Mouse (Mus musculus): ENCODE measurements at regions not wholly inside any gene's neighbourhood (a gene's known extent, or its start where the extent isn't known, plus 50 kb on each side); places are given as distances from the start of the nearest gene placed in this dataset.

DNA sequence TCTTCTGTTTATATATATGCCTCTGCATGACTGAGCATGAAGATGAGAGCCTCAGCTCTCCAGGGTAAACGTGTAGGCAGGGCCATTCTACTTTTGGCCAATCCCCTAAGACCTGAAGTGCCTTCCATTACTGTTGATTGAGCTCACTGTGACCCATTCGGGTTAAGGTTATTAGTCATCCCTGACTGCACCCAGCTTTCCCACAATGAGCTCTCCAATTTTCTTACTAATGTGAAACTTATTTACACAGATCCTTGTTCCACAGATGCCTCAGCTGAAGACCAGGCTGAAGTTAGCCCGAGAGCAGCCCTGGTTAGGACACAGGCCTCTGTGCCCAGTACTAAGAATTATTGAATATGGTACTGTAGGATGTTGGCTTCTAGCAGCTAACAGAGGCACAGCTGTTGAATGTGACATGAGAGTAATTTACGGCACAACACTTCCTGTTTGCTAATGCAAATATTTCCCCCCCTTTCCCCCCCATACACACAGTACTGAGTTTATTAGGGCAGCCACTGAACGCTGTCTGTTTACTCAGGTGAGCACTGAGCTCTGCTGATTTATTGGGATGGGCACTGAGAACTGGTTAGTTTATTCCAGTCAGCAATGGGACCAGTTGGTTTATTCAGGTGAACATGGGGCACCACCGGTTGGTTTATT is 141.2 kb upstream of the Dcn start:
- DNase-seq (ENCODE audit: low read depth in 1 of 2, low spot score in 2 of 2), result no peak
- Histone ChIP-seq H3K4me3 (ENCODE audit: extremely low read depth, insufficient read depth, insufficient read length) (no peak overlapping the region), H3K27ac (ENCODE audit: insufficient read depth, low read length) (peak overlapping the region; percentile 28; the same call in 1 of the 2 replicates), H3K27me3 (ENCODE audit: control insufficient read depth, insufficient read depth, low read length) (no peaks in the 10 kb centered on the region), H3K36me3 (ENCODE audit: control insufficient read depth, insufficient read depth, low read length) (no peaks in the 10 kb centered on the region), H3K4me1 (ENCODE audit: control insufficient read depth, insufficient read depth, insufficient read length) (peaks cover 13% of the 10 kb centered on the region; the same call in 1 of the 2 replicates)
- TF ChIP-seq POLR2A (IDR thresholded peaks at IDR 0.05; ENCODE audit: low read depth, low read length), result no peak
- TF ChIP-seq CTCF (IDR thresholded peaks at IDR 0.05; ENCODE audit: extremely low read depth, insufficient read depth, insufficient read length, insufficient replicate concordance), result no peak
- 58% methylated on average over 6 of the region's 6 CpGs for WGBS

DNA sequence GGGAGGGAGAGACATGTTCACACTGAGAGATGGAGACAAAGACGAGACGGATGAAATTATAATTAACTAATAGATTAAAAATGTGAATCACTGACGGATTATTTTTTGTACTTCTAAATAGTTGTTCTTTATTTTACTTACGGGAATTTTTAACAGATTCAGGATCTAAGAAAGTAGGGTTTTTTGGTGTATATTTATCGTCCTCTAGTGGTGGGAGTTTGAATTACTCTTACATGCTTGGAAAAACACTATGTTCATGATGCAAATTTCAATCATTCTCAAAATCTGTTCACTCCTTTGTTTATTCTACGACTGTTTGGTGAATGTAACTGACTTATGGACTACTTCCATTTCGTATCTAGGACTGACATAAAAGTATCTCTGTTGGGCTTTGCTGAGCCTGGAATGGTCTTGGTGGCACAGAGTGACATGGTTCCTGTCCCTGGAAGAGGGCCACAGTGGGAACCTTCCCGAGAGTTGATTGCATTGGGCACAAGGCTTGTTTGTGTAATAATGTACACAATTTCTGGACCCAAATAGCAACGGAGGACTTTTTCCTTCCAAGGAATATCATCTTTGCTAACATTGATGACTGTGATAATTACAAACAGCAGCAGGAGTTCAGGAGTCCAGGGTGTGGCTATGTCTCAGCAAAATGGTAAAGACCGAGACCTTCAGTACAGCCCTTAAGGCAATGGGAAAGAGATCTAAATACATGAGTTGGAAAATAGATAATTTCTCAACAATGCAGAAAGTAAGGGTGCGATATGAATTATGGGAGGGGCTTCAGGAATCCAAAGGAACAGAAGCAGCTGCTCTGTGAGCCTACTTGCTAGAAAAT is 139.3 kb upstream of the Dcn start:
- Histone ChIP-seq H3K4me3 (ENCODE audit: extremely low read depth, insufficient read depth, insufficient read length) (no peak overlapping the region), H3K36me3 (ENCODE audit: control insufficient read depth, insufficient read depth, low read length) (no peaks in the 10 kb centered on the region), H3K27ac (ENCODE audit: insufficient read depth, low read length) (no peak overlapping the region), H3K4me1 (ENCODE audit: control insufficient read depth, insufficient read depth, insufficient read length) (peaks cover 5% of the 10 kb centered on the region; the same call in 1 of the 2 replicates), H3K27me3 (ENCODE audit: control insufficient read depth, insufficient read depth, low read length) (no peaks in the 10 kb centered on the region)
- no peak for TF ChIP-seq CTCF (IDR thresholded peaks at IDR 0.05; ENCODE audit: extremely low read depth, insufficient read depth, insufficient read length, insufficient replicate concordance)
- TF ChIP-seq POLR2A (IDR thresholded peaks at IDR 0.05; ENCODE audit: low read depth, low read length), result no peak
- DNase-seq (ENCODE audit: low read depth in 1 of 2, low spot score in 2 of 2), result no peak
- WGBS, result 46% methylated on average over 11 of the region's 11 CpGs

DNA sequence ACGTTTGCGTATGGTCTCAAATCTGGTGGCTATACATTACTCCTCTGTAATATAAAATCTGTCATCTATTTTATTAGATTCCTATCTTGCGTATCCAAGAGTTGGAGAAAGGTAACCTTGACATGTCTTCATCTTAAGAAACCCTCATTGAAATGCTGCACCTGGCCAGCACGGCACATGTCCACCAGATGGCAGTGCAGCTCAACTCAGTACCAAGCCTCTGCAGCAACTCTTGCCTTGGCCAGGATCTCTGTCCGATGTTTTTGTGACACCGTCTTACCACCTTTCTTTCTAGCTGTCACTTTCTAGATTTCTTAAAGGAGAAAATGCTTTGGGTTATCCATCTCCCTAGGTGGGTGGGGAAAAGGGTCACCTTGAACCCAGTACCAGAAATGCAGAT is 134.1 kb upstream of the Dcn start:
- Histone ChIP-seq H3K27me3 (ENCODE audit: control insufficient read depth, insufficient read depth, low read length) (no peaks in the 10 kb centered on the region), H3K36me3 (ENCODE audit: control insufficient read depth, insufficient read depth, low read length) (no peaks in the 10 kb centered on the region), H3K4me3 (ENCODE audit: extremely low read depth, insufficient read depth, insufficient read length) (no peak overlapping the region), H3K4me1 (ENCODE audit: control insufficient read depth, insufficient read depth, insufficient read length) (no peaks in the 10 kb centered on the region), H3K27ac (ENCODE audit: insufficient read depth, low read length) (no peak overlapping the region)
- WGBS, result 38% methylated on average over 6 of the region's 6 CpGs
- peak; percentile 8 to 67 for DNase-seq (ENCODE audit: low read depth in 1 of 2, low spot score in 2 of 2)
- TF ChIP-seq CTCF (IDR thresholded peaks at IDR 0.05; ENCODE audit: extremely low read depth, insufficient read depth, insufficient read length, insufficient replicate concordance), result peak; percentile 89; the same call in 1 of the 2 replicates
- no peak for TF ChIP-seq POLR2A (IDR thresholded peaks at IDR 0.05; ENCODE audit: low read depth, low read length)

DNA sequence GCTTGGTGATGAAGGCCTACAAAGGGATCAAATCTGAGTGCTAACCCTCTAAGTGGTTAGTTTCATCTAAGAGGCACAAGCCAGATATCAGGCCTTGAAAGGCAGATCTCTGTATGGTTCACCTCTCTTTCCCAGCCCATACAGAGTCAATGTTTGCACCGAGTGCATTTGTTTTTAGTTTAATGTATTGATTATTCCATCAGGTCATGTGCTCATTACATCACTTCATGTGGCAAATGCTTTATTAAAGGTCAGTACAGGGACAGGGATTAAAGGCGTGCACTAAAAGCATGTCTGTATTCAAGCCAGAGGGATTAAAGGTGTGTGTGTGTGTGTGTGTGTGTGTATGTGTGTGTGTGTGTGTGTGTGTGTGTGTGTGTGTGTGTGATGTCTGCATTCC is 132.5 kb upstream of the Dcn start:
- no peaks in the 10 kb centered on the region for H3K4me1 ChIP-seq (ENCODE audit: control insufficient read depth, insufficient read depth, insufficient read length)
- no peaks in the 10 kb centered on the region for H3K36me3 ChIP-seq (ENCODE audit: control insufficient read depth, insufficient read depth, low read length)
- WGBS, result 85% methylated on average over 2 of the region's 2 CpGs
- no peaks in the 10 kb centered on the region for H3K27me3 ChIP-seq (ENCODE audit: control insufficient read depth, insufficient read depth, low read length)
- TF ChIP-seq CTCF (IDR thresholded peaks at IDR 0.05; ENCODE audit: extremely low read depth, insufficient read depth, insufficient read length, insufficient replicate concordance) (no peak), POLR2A (IDR thresholded peaks at IDR 0.05; ENCODE audit: low read depth, low read length) (no peak)
- no peak for DNase-seq (ENCODE audit: low read depth in 1 of 2, low spot score in 2 of 2)
- H3K27ac ChIP-seq (ENCODE audit: insufficient read depth, low read length), result no peak overlapping the region
- no peak overlapping the region for H3K4me3 ChIP-seq (ENCODE audit: extremely low read depth, insufficient read depth, insufficient read length)

DNA sequence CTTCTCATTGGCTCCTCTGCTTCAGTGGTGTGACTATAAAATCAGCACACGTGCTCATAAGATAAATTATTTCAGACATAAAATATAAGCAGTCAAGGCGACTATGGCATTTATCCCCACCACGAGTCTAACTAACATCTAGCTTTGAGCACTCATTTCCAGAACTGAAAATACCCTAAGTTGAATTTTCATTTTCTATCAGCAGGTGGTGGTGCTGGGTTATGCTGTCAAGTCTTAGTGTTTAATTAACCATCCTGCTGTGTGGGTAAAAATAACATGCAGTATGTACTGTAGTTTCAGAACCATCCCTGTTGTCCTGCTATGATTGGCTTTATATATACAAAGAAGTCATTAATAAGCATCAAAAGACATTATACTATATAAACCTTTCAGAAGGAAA is 110.8 kb upstream of the Dcn start:
- Histone ChIP-seq H3K36me3 (ENCODE audit: control insufficient read depth, insufficient read depth, low read length) (no peaks in the 10 kb centered on the region), H3K27me3 (ENCODE audit: control insufficient read depth, insufficient read depth, low read length) (no peaks in the 10 kb centered on the region), H3K4me3 (ENCODE audit: extremely low read depth, insufficient read depth, insufficient read length) (no peak overlapping the region), H3K27ac (ENCODE audit: insufficient read depth, low read length) (no peak overlapping the region), H3K4me1 (ENCODE audit: control insufficient read depth, insufficient read depth, insufficient read length) (no peaks in the 10 kb centered on the region)
- TF ChIP-seq POLR2A (IDR thresholded peaks at IDR 0.05; ENCODE audit: low read depth, low read length), result no peak
- TF ChIP-seq CTCF (IDR thresholded peaks at IDR 0.05; ENCODE audit: extremely low read depth, insufficient read depth, insufficient read length, insufficient replicate concordance), result no peak
- WGBS, result 86% methylated on average over 3 of the region's 3 CpGs
- DNase-seq (ENCODE audit: low read depth in 1 of 2, low spot score in 2 of 2), result no peak

DNA sequence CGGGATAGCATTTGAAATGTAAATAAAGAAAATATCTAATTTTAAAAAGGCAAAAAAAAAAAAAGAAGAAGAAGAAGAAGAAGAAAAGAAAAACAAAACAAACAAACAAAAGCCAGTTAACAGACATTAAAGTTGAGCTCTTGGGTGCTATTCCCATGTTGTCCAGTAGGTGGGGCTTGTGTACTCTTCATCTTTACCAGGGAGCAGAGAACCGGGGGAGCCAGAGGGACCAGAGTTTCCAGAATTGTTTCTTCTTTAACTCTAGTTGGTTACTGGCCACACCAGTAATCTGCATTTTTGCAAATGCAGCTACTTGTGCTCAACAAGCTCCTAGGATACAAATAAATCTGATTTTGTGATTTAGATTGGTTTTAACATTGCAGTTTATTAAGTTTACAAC is 103.6 kb upstream of the Dcn start:
- 19% methylated on average over 2 of the region's 2 CpGs for WGBS
- peak; percentile 40; the same call in 1 of the 2 replicates for TF ChIP-seq CTCF (IDR thresholded peaks at IDR 0.05; ENCODE audit: extremely low read depth, insufficient read depth, insufficient read length, insufficient replicate concordance)
- no peak for TF ChIP-seq POLR2A (IDR thresholded peaks at IDR 0.05; ENCODE audit: low read depth, low read length)
- Histone ChIP-seq H3K36me3 (ENCODE audit: control insufficient read depth, insufficient read depth, low read length) (no peaks in the 10 kb centered on the region), H3K27ac (ENCODE audit: insufficient read depth, low read length) (no peak overlapping the region), H3K27me3 (ENCODE audit: control insufficient read depth, insufficient read depth, low read length) (no peaks in the 10 kb centered on the region), H3K4me3 (ENCODE audit: extremely low read depth, insufficient read depth, insufficient read length) (no peak overlapping the region), H3K4me1 (ENCODE audit: control insufficient read depth, insufficient read depth, insufficient read length) (no peaks in the 10 kb centered on the region)
- peak; percentile 9 to 19 for DNase-seq (ENCODE audit: low read depth in 1 of 2, low spot score in 2 of 2)
